Mouse (Mus musculus) left cerebral cortex, adult 8-10 months (tissue): Measurements from ENCODE around the gene Sowaha. TPM values are rescaled to one million over a fixed set of nuclear protein-coding genes. Genes with fewer than 3 reads are reported as not detected.

ENCODE experiments used
- DNase-seq, 2 experiments: peaks; one replicate each; pipeline ENCODE4 v3.0.0; 2022; ENCODE audit warnings: low spot score in 2 of 2
- total RNA-seq, 4 experiments: library from RNA; stranded (reverse); gene quantifications; 2 replicates each; pipeline ENCODE4 v1.2.4; 2022

Gene Sowaha
- total RNA-seq, 4 experiments from 2014 or later, result 62.2 to 73.5 (median 64.2) TPM

- DNase-seq, result no peak
Observed at GRCm38 (mm10) chr11:53505026-53505663, 25.1 kb upstream of the Sowaha start.

- no peak for DNase-seq
Observed at GRCm38 (mm10) chr11:53504376-53504775, 24.3 kb upstream of the Sowaha start.

DNA sequence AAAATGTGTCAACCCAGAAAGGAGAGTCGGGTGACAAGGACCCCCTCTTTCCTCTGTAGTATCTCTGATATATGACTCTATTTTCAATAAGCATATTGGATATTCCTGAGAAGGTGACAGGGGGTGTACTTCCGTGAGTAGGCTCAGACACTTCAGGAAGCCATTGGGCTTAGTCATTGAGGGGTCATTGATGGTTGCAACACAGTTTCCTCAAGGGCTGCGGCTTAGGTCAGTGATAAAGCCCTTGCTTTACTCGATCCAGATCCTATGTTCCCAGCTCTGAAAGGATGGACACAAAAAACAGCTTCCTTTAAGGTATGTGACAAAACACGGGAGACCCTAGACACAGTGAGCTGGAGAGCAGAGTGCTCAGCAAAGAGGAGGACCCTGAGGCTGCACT, 23.7 kb upstream of the Sowaha start:
- no peak for DNase-seq

- DNase-seq, result peak in 1 of 2 experiments; percentile 53
Observed at GRCm38 (mm10) chr11:53502039-53502765, 22.1 kb upstream of the Sowaha start.

GRCm38 (mm10) chr11:53500569-53500968, 20.5 kb upstream of the Sowaha start:
- no peak for DNase-seq

GRCm38 (mm10) chr11:53496946-53497345, 16.9 kb upstream of the Sowaha start:
- DNase-seq, result peak in 1 of 2 experiments; percentile 69

DNA sequence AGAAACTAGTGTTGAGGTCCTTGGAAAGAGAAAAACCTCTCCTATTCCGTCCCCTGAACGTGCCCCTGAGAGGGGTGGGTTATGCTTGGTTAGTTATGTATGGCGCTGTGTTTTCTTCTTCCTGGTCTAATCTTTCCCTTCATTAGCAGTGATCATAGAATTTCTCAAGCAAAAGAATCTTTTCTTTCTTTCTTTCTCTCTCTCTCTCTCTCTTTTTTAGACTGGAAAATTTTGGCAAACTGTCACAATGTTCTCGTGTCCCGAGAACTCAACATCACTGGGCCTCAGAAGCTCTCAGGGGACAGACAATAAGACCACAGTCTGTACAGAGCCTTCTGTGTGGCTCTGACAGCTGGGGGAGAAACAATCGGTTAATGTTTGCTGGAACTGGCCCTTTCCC, 15.3 kb upstream of the Sowaha start:
- no peak for DNase-seq

DNA sequence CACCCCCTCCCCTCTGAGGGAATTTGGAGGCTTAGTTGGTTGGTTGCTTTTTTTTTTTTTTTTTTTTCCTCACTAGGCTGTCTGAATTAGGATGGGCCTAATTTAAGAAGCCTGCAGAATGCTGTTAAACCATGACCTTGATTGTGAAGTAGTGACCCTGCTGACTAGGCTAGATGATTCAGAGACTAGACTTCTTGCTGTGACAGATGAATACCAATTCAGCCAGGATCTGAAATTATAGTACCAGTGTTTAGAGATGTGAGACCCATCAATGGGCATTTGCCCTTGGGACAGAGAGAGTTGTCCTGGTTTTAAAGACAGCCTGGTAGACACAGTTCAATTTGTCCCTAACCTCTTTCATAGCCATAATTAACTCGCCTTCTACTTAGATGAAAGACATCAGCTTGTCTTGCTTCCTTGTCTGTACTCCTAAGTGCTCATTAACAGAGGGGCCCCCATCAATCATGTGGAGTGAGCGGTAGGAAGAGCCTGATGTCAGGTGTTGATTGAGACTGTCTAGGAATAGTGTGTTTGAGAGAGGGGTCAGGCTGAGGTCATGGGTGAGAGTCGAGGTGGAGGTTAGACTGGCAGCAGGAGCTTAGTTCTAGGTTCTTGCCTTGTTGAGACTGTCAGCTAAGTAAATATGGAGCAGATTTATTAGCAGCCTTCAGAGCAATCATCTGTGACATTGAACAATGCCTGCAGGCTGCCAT, 13.3 kb upstream of the Sowaha start:
- no peak for DNase-seq

DNA sequence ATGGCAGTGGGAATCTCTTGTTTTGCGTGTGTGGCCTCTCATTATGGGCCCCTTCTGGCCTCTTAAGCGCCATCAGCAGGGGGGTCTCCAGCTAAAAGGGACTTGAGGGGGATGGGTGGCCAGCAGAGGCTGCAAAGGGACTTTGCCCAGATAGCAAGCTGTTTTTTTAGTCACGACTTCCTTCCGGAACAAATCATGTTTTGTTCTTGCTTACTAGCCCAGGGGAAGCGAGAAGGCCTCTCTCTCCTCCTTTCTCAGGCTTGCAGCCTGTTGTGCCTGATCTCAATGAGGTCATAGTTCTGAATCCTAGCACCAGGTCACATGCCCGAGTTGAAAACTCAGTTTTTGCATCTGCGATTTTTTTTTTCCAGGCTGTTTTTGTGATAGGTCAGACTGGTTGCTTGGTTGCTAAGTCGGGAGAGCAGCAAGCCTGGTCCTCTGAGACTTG, 11.9 kb upstream of the Sowaha start:
- peak in 1 of 2 experiments; percentile 50 for DNase-seq

GRCm38 (mm10) chr11:53489421-53489820, 9.3 kb upstream of the Sowaha start:
- no peak for DNase-seq

GRCm38 (mm10) chr11:53489007-53489406, 8.9 kb upstream of the Sowaha start:
- no peak for DNase-seq

DNA sequence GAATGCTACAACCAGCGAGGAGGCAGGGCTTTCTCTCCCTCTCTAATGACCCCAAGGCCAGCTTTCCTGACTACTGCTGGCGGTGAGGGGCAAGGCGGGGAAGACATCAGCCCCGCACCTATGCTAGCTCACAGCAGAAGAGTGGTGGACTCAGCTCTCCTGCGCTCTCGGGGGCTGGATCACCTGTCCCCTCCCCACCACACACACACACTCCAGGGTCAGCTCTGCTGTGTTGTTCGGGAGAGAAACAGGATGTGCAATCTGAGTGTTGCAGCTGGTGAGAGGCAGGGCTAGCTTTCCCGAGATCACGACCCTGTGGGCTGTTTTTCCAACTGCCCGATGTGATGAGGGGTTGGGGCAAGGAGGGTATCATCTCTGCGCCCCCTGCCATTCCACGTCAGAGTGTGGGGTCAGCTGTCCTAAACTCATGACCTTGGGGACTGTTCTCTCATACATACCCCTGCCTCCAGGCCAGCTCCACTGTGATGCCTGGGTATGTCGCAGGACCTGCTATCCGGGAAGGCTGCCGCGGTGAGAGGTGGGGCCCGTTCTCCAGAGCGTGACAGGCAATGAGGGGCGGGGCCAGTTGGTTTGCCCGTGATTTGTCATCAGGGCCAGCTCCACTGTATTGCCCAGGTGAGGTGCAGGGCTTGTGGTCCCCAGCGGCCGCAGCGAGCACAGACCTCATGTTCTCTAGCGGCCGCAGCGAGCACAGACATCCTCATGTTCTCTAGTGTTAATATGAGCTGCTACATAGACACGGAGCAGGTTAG, 6.9 kb upstream of the Sowaha start:
- no peak for DNase-seq

DNA sequence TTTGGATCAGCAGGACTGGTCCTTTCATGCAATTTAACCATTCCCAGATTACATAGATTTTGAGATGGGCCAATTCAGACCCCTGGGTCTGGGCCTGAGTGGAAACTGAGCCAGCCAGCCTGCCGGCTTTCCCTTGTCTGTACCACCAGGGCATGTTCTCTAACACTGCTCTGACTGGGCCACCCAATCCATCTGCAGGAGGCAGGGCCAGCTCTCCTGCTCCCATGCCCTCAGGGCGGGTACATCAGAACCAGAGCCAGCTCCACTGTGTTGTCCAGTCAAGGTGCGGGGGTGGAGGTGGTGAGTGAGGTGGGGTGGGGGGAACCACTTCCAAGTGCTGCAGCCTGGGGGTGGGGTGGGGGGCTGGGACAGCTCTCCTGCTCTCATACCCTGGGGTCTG, 6.3 kb upstream of the Sowaha start:
- no peak for DNase-seq

DNA sequence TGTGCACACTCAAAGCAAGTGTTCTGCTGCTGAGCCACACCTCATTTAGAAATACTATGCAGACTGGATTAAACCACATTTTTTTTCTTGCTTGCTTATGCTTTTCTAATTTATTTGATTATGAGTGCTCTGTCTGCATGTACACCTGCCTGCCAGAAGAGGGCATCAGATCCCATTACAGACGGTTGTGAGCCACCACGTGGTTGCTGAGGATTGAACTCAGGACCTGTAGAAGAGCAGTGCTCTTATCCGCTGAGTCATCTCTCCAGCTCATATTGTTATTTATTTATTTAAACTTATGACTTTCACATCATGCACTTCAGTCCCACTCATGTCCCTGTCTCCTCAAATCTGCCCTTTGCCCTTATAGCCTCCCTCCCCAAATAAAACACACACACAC, 5.6 kb upstream of the Sowaha start:
- DNase-seq, result no peak

GRCm38 (mm10) chr11:53483159-53483891, 3.3 kb upstream of the Sowaha start:
- DNase-seq, result no peak

DNA sequence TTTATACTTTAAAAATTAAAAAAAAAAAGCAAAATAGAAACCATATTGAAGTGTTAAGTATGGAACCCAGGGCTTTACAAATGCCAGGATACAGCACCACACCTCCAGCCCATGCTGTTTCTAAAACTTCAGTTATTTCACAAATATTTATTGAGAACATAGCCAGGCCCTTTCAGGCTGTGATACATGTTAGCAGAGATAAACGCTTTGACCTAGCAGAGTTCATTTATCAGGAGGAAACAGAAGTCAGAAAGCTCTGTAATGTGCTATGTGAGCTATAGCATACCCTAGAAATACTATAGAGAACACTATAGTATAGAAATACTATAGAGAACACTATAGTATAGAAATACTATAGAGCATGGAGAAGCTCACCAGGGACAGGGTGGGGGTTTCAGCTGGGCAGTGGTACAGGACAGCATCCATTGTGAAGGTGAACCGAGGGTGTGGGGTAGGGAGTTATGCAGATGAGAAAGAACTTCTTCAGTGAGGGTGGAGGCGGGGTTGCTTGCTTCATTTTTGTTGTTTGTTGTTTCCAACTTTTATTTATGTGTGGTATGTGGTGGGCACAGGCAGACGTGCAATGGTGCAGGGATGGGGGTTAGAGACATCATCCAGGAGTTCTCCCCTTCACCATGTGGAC, 1.1 kb upstream of the Sowaha start:
- no peak for DNase-seq

- DNase-seq, result no peak
Observed at GRCm38 (mm10) chr11:53479171-53479782, 797 bp downstream of the Sowaha start.

GRCm38 (mm10) chr11:53478383-53479170, 1.5 kb downstream of the Sowaha start:
- peak in 1 of 2 experiments; percentile 51 for DNase-seq

- no peak for DNase-seq
Observed at GRCm38 (mm10) chr11:53477833-53478232, 2.2 kb downstream of the Sowaha start.
